In genomic region chr3:27652451-27653011, GRCm38 (mm10) we compare ENCODE assay signal across 12 mouse cellular contexts. TPM values are rescaled to one million over a fixed set of nuclear protein-coding genes. Genes with fewer than 3 reads are reported as not detected.
A peak's percentile ranks its signal among the peaks of the same experiment; 100 is the strongest.
DNase-seq lines count a peak whose midpoint lies in the region; ATAC-seq and TF ChIP-seq lines count a peak whose summit lies in the region.
"Had no signal": no experiment of that assay in that cellular context is flagged by ENCODE, and none has a peak within 500 bp of the region (broad histone marks: within the 10 kb centered on the region; RNA-seq: fewer than 3 reads in every experiment).

No protein-coding gene starts in this region.

- peak; percentile 38; the same call in 1 of the 2 replicates for TF ChIP-seq CTCF in lung, embryonic 14.5 days (IDR thresholded peaks at IDR 0.05; ENCODE audit: low read depth)

- no peak for DNase-seq in heart, adult 18-20 months
- DNase-seq in lung, embryonic 14.5 days, result peak; percentile 63
- no peak for DNase-seq in lung, adult 18-20 months
- no peak for DNase-seq in right cerebral cortex, adult 2 months (ENCODE audit: low spot score in 2 of 2)
- no peak for DNase-seq in ovary, postnatal 10 days (ENCODE audit: low spot score)
- DNase-seq: cerebellum, adult 9-10 months; thymus, postnatal 14 days had no signal

- no peaks in the 10 kb centered on the region for H3K9me3 ChIP-seq in heart, embryonic 11.5 days (replicated peaks; ENCODE audit: control insufficient read depth, low read length)
- H3K9me3 ChIP-seq in lung, embryonic 14.5 days (ENCODE audit: low read depth, low read length), result no peaks in the 10 kb centered on the region
- no peaks in the 10 kb centered on the region for H3K9me3 ChIP-seq in limb, embryonic 13.5 days
- H3K9me3 ChIP-seq in stomach, embryonic 16.5 days (replicated peaks; ENCODE audit: control insufficient read depth, low read length), result no peaks in the 10 kb centered on the region

- H3K9ac ChIP-seq in heart, embryonic 11.5 days (ENCODE audit: low read depth, low read length), result no peak overlapping the region
- H3K9ac ChIP-seq in lung, embryonic 14.5 days, result no peak overlapping the region
- H3K9ac ChIP-seq in limb, embryonic 13.5 days, result no peak overlapping the region
- no peak overlapping the region for H3K9ac ChIP-seq in stomach, embryonic 16.5 days (ENCODE audit: low read length)

- H3K27ac ChIP-seq in heart, embryonic 11.5 days (ENCODE audit: low read depth, low read length), result peak overlapping the region; percentile 50
- peak overlapping the region; percentile 89 for H3K27ac ChIP-seq in lung, embryonic 14.5 days (ENCODE audit: low read depth)
- H3K27ac ChIP-seq in limb, embryonic 13.5 days, result peak overlapping the region; percentile 58; the same call in 1 of the 2 replicates
- H3K27ac ChIP-seq in stomach, embryonic 16.5 days (ENCODE audit: low read length), result peak overlapping the region; percentile 34; the same call in 1 of the 2 replicates
- H3K27ac ChIP-seq: left cerebral cortex, adult 2 months had no signal

- H3K4me2 ChIP-seq in heart, embryonic 11.5 days, result no peak overlapping the region
- no peak overlapping the region for H3K4me2 ChIP-seq in lung, embryonic 14.5 days
- H3K4me2 ChIP-seq in limb, embryonic 13.5 days (replicated peaks), result no peak overlapping the region
- no peak overlapping the region for H3K4me2 ChIP-seq in stomach, embryonic 16.5 days (ENCODE audit: low read depth, low read length)

- H3K27me3 ChIP-seq in heart, embryonic 11.5 days (ENCODE audit: control insufficient read depth, insufficient read depth, low read length), result no peaks in the 10 kb centered on the region
- no peaks in the 10 kb centered on the region for H3K27me3 ChIP-seq in lung, embryonic 14.5 days (ENCODE audit: insufficient read depth, low read length)
- H3K27me3 ChIP-seq in limb, embryonic 13.5 days, result no peaks in the 10 kb centered on the region
- H3K27me3 ChIP-seq in stomach, embryonic 16.5 days (ENCODE audit: control insufficient read depth, insufficient read depth, low read length), result no peaks in the 10 kb centered on the region

- ATAC-seq in heart, embryonic 11.5 days (replicated peaks; ENCODE audit: insufficient number of reproducible peaks, low FRiP score, low TSS enrichment), result no peak
- peak; percentile 56 for ATAC-seq in lung, embryonic 14.5 days (ENCODE audit: insufficient read depth)
- ATAC-seq in limb, embryonic 13.5 days (ENCODE audit: low FRiP score, low read depth), result no peak
- ATAC-seq in stomach, embryonic 16.5 days (ENCODE audit: insufficient read depth, low FRiP score), result no peak
- ATAC-seq: CD4-positive, CD25-positive, alpha-beta regulatory T cell, adult 4 months had no signal

- H3K4me1 ChIP-seq in heart, embryonic 11.5 days (ENCODE audit: control insufficient read depth, insufficient read depth, low read length), result peaks cover 86% of the 10 kb centered on the region
- H3K4me1 ChIP-seq in lung, embryonic 14.5 days (ENCODE audit: insufficient read depth), result peaks cover 22% of the 10 kb centered on the region
- H3K4me1 ChIP-seq in limb, embryonic 13.5 days, result peaks cover 92% of the 10 kb centered on the region
- peaks cover 73% of the 10 kb centered on the region for H3K4me1 ChIP-seq in stomach, embryonic 16.5 days (ENCODE audit: control insufficient read depth, insufficient read depth, low read length)

- no peak overlapping the region for H3K4me3 ChIP-seq in heart, embryonic 11.5 days (ENCODE audit: low read depth, low read length)
- H3K4me3 ChIP-seq in lung, embryonic 14.5 days (ENCODE audit: low read depth, low read length), result no peak overlapping the region
- no peak overlapping the region for H3K4me3 ChIP-seq in limb, embryonic 13.5 days
- no peak overlapping the region for H3K4me3 ChIP-seq in stomach, embryonic 16.5 days (replicated peaks; ENCODE audit: low read length)
- H3K4me3 ChIP-seq: left cerebral cortex, adult 2 months had no signal

- WGBS in heart, embryonic 11.5 days (ENCODE audit: insufficient replicate concordance), result 36% methylated on average over 9 of the region's 9 CpGs
- 33% methylated on average over 9 of the region's 9 CpGs for WGBS in lung, embryonic 14.5 days
- 71% methylated on average over 9 of the region's 9 CpGs for WGBS in limb, embryonic 13.5 days
- WGBS in stomach, embryonic 16.5 days, result 36% methylated on average over 9 of the region's 9 CpGs

- H3K36me3 ChIP-seq in heart, embryonic 11.5 days (ENCODE audit: control insufficient read depth, insufficient read depth, low read length), result no peaks in the 10 kb centered on the region
- no peaks in the 10 kb centered on the region for H3K36me3 ChIP-seq in lung, embryonic 14.5 days (ENCODE audit: insufficient read depth)
- H3K36me3 ChIP-seq in limb, embryonic 13.5 days, result no peaks in the 10 kb centered on the region
- no peaks in the 10 kb centered on the region for H3K36me3 ChIP-seq in stomach, embryonic 16.5 days (ENCODE audit: control insufficient read depth, insufficient read depth, low read length)

RNA-seq across cellular contexts. Expression of gene Fndc3b, which starts 58.6 kb away (rescaled TPM):
- polyA plus RNA-seq in heart, embryonic 11.5 days (2014; fragmentation: Nextera tagmentation; extraction: Ambion mirVana), result 27.5 and 28.6 TPM in 2 replicates
- total RNA-seq in heart, adult 18-20 months (2021), result 10 to 100 TPM; 49.0 to 50.5 TPM
- 35.7 and 37.1 TPM in 2 replicates for polyA plus RNA-seq in lung, embryonic 14.5 days (2014; fragmentation: Nextera tagmentation; extraction: Ambion mirVana)
- polyA plus RNA-seq in limb, embryonic 13.5 days (2015; fragmentation: Nextera tagmentation; extraction: Ambion mirVana), result 31.4 and 32.1 TPM in 2 replicates
- 27.7 and 28.6 TPM in 2 replicates for polyA plus RNA-seq in stomach, embryonic 16.5 days (2015; fragmentation: Nextera tagmentation; extraction: Ambion mirVana)

Comparison
In these comparisons a context has a peak if more than half of its experiments do, and no peak if none do; other contexts are left out.
1. H3K27ac ChIP-seq: peak in every context shown above with its lines; median percentile 89 in lung, embryonic 14.5 days; 58 in limb, embryonic 13.5 days; 50 in heart, embryonic 11.5 days; 34 in stomach, embryonic 16.5 days.